Mouse (Mus musculus) neural tube, embryonic 14.5 days (tissue): Measurements from ENCODE around the gene Ephb4. TPM values are rescaled to one million over a fixed set of nuclear protein-coding genes. Genes with fewer than 3 reads are reported as not detected.

Source experiments
- ATAC-seq: fragments of 200-750 bp; cut with Nextera tagmentation; 2 replicates; pipeline ENCODE4 v1.8.0; 2017; ENCODE audit warnings: low read depth, mild to moderate bottlenecking, moderate TSS enrichment, moderate library complexity
- H3K27ac ChIP-seq: fragments of 300-500 bp; sonication (generic); 2 replicates; pipeline ENCODE4 v1.5.1; 2014; ENCODE audit warnings: low read depth, mild to moderate bottlenecking, control low read depth, low read length, moderate library complexity, mixed read lengths
- H3K27me3 ChIP-seq: fragments of 300-500 bp; sonication (generic); 2 replicates; pipeline ENCODE4 v1.6.1; 2014; ENCODE audit warnings: low read length; ENCODE audit not compliant: control insufficient read depth, insufficient read depth
- H3K36me3 ChIP-seq: fragments of 300-500 bp; sonication (generic); 2 replicates; pipeline ENCODE4 v1.6.1; 2014; ENCODE audit warnings: low read length, mixed read lengths; ENCODE audit not compliant: control insufficient read depth, insufficient read depth
- H3K4me1 ChIP-seq: fragments of 300-500 bp; sonication (generic); 2 replicates; pipeline ENCODE4 v1.6.1; 2014; ENCODE audit warnings: low read length; ENCODE audit not compliant: control insufficient read depth, insufficient read depth
- H3K4me2 ChIP-seq: fragments of 300-500 bp; sonication (generic); 2 replicates; pipeline ENCODE4 v1.6.1; 2014; ENCODE audit warnings: mild to moderate bottlenecking, low read depth, low read length, control low read depth
- H3K4me3 ChIP-seq: fragments of 300-500 bp; sonication (generic); 2 replicates; pipeline ENCODE4 v1.5.1; 2014; ENCODE audit warnings: low read depth, low read length, control low read depth, mixed read lengths
- H3K9ac ChIP-seq: fragments of 300-500 bp; sonication (generic); replicated peaks from 2 replicates; pipeline ENCODE4 v1.6.1; 2014; ENCODE audit warnings: low read depth, mild to moderate bottlenecking, control low read depth, low read length, mixed read lengths
- H3K9me3 ChIP-seq: fragments of 300-500 bp; sonication (generic); 2 replicates; pipeline ENCODE4 v1.6.1; 2016; ENCODE audit warnings: low read length; ENCODE audit not compliant: control insufficient read depth
- WGBS: fragments of 180-500 bp; shearing (Covaris S2); extraction: QIAGEN DNeasy Blood & Tissue Kit; methylation state at CpG from one replicate; pipeline ENCODE4 v1.1.7; 2014; 5-methylcytosine and 5-hydroxymethylcytosine counted together
- polyA plus RNA-seq: library from polyadenylated mRNA; unstranded; fragments of >200 nt; fragmentation: Nextera tagmentation; extraction: Ambion mirVana; gene quantifications from 2 replicates; pipeline ENCODE4 v1.2.1, GENCODE M21; 2014

Ephb4 gene
- polyA plus RNA-seq, 1 experiment from 2014 or later: 2.7 TPM

DNA sequence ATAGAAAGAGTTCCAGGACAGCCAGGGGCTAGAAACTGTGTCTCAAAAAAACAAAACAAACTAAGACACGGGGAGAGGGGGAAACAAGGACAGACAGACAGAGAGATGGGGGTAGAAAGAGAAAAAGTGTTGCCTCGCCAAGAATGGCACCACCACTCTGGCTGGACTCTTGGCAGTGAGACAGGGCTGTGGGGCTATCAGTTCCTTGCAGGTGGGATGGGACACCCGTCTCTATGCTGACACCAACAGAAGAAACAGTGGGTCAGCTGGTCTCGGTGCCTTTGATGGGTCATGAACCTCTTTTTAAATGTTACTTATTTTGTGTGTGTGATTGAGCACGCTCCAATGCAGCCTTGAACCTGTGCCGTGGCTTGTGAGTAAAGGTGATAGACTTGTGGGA is 9.7 kb upstream of the Ephb4 start:
- peaks cover 12% of the 10 kb centered on the region; the same call in 1 of the 2 replicates for H3K4me1 ChIP-seq
- no peak for ATAC-seq
- H3K27ac ChIP-seq: no peak overlapping the region; the same call in 1 of the 2 replicates
- peak overlapping the region; percentile 66; the same call in 1 of the 2 replicates for H3K9ac ChIP-seq
- no peaks in the 10 kb centered on the region for H3K9me3 ChIP-seq
- 71% methylated on average over 6 of the region's 6 CpGs for WGBS
- H3K4me3 ChIP-seq: no peak overlapping the region
- H3K4me2 ChIP-seq: peak overlapping the region; percentile 88; the same call in 1 of the 2 replicates
- H3K36me3 ChIP-seq: no peaks in the 10 kb centered on the region
- H3K27me3 ChIP-seq: no peaks in the 10 kb centered on the region

GRCm38 (mm10) chr5:137342407-137343012 is 7.4 kb upstream of the Ephb4 start:
- H3K9ac ChIP-seq: no peak overlapping the region
- no peaks in the 10 kb centered on the region for H3K36me3 ChIP-seq
- H3K4me2 ChIP-seq: no peak overlapping the region
- H3K9me3 ChIP-seq: no peaks in the 10 kb centered on the region
- H3K4me1 ChIP-seq: peaks cover 12% of the 10 kb centered on the region; the same call in 1 of the 2 replicates
- no peaks in the 10 kb centered on the region for H3K27me3 ChIP-seq
- no peak overlapping the region for H3K4me3 ChIP-seq
- H3K27ac ChIP-seq: no peak overlapping the region
- WGBS: 84% methylated on average over 7 of the region's 7 CpGs
- no peak for ATAC-seq

- H3K4me3 ChIP-seq: no peak overlapping the region
- no peak overlapping the region for H3K27ac ChIP-seq
- no peaks in the 10 kb centered on the region for H3K9me3 ChIP-seq
- H3K4me1 ChIP-seq: peaks cover 13% of the 10 kb centered on the region
- no peaks in the 10 kb centered on the region for H3K36me3 ChIP-seq
- WGBS: 97% methylated on average over 5 of the region's 5 CpGs
- no peak for ATAC-seq
- no peaks in the 10 kb centered on the region for H3K27me3 ChIP-seq
- H3K9ac ChIP-seq: no peak overlapping the region
- no peak overlapping the region for H3K4me2 ChIP-seq
Measured at GRCm38 (mm10) chr5:137343412-137343811, 6.5 kb upstream of the Ephb4 start.

- Histone ChIP-seq H3K4me1 (peaks cover 15% of the 10 kb centered on the region), H3K9me3 (no peaks in the 10 kb centered on the region), H3K4me2 (no peak overlapping the region), H3K27ac (no peak overlapping the region), H3K27me3 (0 out of 2 replicates have a peak, but pooled peaks cover 2% of the 10 kb centered on the region), H3K4me3 (no peak overlapping the region), H3K9ac (no peak overlapping the region), H3K36me3 (no peaks in the 10 kb centered on the region)
- no peak for ATAC-seq
Measured at GRCm38 (mm10) chr5:137343869-137344268, 6.0 kb upstream of the Ephb4 start.

DNA sequence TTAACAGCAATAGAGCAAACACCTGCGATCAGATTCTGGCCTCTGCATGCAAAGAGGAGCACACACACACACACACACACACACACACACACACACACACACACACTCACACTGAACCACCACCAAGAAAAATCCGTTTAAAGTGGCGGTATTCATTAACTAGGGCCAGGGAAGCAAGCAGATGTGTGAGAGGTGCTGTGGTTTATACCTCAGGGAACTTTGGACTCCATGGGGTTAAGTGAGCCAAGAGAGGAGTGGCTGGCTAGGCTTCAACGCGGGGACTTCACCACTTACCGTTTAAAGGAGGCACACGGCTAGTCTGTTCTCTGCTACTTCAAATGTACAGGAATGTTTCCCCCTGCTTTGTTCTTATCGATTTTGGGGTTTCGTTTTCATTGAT is 4.1 kb upstream of the Ephb4 start:
- Histone ChIP-seq H3K4me2 (no peak overlapping the region), H3K9ac (no peak overlapping the region), H3K27me3 (peaks cover 9% of the 10 kb centered on the region; the same call in 1 of the 2 replicates), H3K4me3 (no peak overlapping the region), H3K4me1 (peaks cover 20% of the 10 kb centered on the region), H3K27ac (no peak overlapping the region), H3K9me3 (no peaks in the 10 kb centered on the region), H3K36me3 (no peaks in the 10 kb centered on the region)
- WGBS: 25% methylated on average over 9 of the region's 9 CpGs
- no peak for ATAC-seq

DNA sequence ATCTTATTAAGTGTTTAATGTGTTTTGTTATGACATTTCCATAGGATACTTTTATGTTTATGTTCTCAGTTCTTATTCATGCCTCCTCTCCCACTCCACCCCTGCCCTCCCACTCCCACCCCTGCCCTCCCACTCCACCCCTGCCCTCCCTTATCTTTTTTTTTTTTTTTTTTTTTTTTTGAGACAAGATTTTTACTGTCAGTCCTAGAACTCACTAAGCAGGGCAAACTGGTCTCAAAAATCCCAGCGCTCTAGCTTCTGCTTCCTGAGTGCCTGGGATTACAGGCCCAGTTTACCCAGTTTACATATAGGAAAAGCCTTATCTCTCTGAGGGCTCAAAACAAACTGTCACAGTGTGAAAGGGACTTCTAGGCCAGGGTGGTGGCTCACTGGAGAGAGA is 3.5 kb upstream of the Ephb4 start:
- no peak overlapping the region for H3K4me3 ChIP-seq
- H3K4me1 ChIP-seq: peaks cover 20% of the 10 kb centered on the region
- no peak overlapping the region for H3K4me2 ChIP-seq
- no peaks in the 10 kb centered on the region for H3K36me3 ChIP-seq
- H3K27ac ChIP-seq: no peak overlapping the region
- no peaks in the 10 kb centered on the region for H3K9me3 ChIP-seq
- 80% methylated on average over 1 of the region's 1 CpGs for WGBS
- H3K27me3 ChIP-seq: peaks cover 9% of the 10 kb centered on the region; the same call in 1 of the 2 replicates
- ATAC-seq: no peak
- H3K9ac ChIP-seq: no peak overlapping the region

DNA sequence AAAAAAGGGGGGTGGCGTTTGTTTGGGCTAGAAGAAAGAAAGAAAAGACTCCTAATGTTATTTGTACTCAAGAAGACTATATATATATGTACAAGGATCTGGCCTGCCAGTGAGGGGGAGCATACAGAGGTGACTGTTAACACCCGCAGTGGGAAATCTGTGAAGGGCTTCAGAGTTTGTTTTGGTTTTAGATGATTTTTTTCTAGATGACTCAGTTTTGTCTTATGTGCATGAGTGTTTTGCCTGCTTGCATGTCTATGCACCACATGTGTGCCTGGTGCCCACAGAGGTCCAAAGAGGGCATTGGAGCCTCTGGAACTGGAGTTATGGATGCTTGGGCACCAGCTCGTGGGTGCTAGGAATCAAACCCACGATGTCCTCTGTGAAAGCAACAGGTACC is 2.9 kb upstream of the Ephb4 start:
- Histone ChIP-seq H3K36me3 (no peaks in the 10 kb centered on the region), H3K27me3 (peaks cover 9% of the 10 kb centered on the region; the same call in 1 of the 2 replicates), H3K9ac (no peak overlapping the region), H3K27ac (no peak overlapping the region), H3K4me3 (no peak overlapping the region), H3K9me3 (no peaks in the 10 kb centered on the region), H3K4me2 (no peak overlapping the region), H3K4me1 (peaks cover 20% of the 10 kb centered on the region)
- WGBS: 84% methylated on average over 4 of the region's 4 CpGs
- ATAC-seq: no peak

DNA sequence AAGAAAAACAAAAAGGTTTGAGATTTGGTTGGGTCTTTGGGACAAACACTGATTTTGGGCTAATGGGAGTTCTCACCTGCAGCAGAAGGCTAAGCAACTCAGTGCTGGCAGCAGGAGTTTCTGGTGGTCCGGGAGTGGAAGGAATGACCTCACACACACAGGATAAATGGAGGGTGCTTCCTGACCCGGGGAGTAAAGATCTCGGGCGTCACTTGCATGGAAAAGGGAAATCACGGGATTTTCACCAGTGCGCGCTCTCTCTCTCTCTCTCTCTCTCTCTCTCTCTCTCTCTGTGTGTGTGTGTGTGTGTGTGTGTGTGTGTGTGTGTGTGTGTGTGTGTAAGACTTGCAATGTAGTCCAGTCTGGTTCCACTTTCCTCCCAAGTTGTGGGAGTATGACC is 2.1 kb upstream of the Ephb4 start:
- Histone ChIP-seq H3K27me3 (peaks cover 9% of the 10 kb centered on the region; the same call in 1 of the 2 replicates), H3K36me3 (no peaks in the 10 kb centered on the region), H3K27ac (no peak overlapping the region), H3K9me3 (no peaks in the 10 kb centered on the region), H3K9ac (no peak overlapping the region), H3K4me2 (no peak overlapping the region), H3K4me3 (no peak overlapping the region), H3K4me1 (peaks cover 20% of the 10 kb centered on the region)
- ATAC-seq: no peak
- 32% methylated on average over 7 of the region's 7 CpGs for WGBS

DNA sequence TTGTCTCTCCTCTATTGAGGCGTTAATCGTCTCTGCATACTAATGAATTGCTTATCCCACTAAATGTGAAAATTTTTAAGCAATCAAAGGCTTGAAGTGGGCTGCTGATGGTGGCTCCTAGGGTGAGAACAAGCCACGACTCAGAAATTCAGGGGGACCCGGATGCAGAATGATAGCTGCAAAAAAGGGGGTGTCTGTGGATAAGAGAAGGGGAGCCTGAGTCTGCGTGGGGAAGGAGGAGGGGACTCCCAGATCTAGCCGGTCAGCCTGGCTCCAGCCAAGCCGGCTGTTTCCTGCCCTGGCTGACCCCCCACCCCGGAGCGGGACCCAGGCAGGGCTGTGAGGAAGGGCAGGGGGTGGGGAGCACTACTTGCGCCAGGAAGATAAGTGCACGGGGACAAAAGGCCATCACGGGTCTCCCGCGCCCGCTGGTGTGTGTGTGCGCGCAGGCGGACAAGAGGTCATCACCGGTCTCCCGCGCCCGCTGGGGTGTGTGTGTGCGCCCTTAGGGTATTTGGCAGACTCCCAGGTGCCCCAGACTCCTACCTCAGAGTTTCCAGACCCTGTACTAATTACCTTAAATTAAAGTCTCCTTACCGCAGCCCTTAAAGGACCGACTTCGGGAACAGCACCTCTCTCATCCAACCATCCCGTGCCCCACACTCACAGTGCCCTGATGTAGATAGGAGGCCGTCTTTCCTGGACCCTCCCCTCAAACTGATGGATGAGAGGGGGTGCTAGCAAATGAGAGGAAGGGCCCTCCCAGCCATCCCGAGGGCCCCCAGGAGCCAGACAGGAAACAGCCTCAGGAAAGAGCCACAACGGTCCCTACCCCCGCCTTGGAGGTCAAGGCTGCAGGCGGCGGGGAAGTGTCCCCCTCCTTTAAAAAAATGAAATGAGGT is 1.2 kb upstream of the Ephb4 start:
- Histone ChIP-seq H3K9ac (peak overlapping the region; percentile 41; the same call in 1 of the 2 replicates), H3K4me3 (peak overlapping the region; percentile 55), H3K27me3 (peaks cover 9% of the 10 kb centered on the region; the same call in 1 of the 2 replicates), H3K9me3 (no peaks in the 10 kb centered on the region), H3K4me1 (peaks cover 20% of the 10 kb centered on the region), H3K36me3 (no peaks in the 10 kb centered on the region), H3K27ac (0 out of 2 replicates have a peak overlapping the region, but pooled peaks have one; percentile 34), H3K4me2 (peak overlapping the region; percentile 96)
- no peak; the same call in 1 of the 2 replicates for ATAC-seq
- under 1% methylated on average over 33 of the region's 33 CpGs for WGBS
